Mouse (Mus musculus): ENCODE data around the gene Ankrd2. TPM values are rescaled to one million over a fixed set of nuclear protein-coding genes. Genes with fewer than 3 reads are reported as not detected.

Ankrd2 gene
- total and polyA plus RNA-seq, 3 experiments, result 0.20 to 0.42 TPM; not detected in 1

- Histone ChIP-seq H3K79me2 (replicated peaks; ENCODE audit: control insufficient read depth, insufficient read depth, low read length) (no peaks in the 10 kb centered on the region; the same call in 1 of the 2 replicates), H3K4me3 (no peak overlapping the region), H3K4me1 (ENCODE audit: control insufficient read depth, insufficient read depth, low read length) (peaks cover 18% of the 10 kb centered on the region), H3K36me3 (ENCODE audit: control insufficient read depth, insufficient read depth, low read length) (no peaks in the 10 kb centered on the region), H3K27ac (peak overlapping the region; percentile 45; the same call in 1 of the 2 replicates), H3K27me3 (ENCODE audit: control insufficient read depth, insufficient read depth, low read length) (no peaks in the 10 kb centered on the region), H3K9ac (ENCODE audit: low read depth, low read length) (no peak overlapping the region)
- 94% methylated on average over 7 of the region's 7 CpGs for WGBS
- intact Hi-C loops (cut with DNase I), result no loop called here
- TF ChIP-seq EP300 (IDR thresholded peaks at IDR 0.05; ENCODE audit: insufficient read depth, low read depth, low read length), result no peak
- no peak for TF ChIP-seq CTCF (IDR thresholded peaks at IDR 0.05)
- no peak for DNase-seq
Measured at GRCm38 (mm10) chr19:41994023-41994422, 41.8 kb upstream of the Ankrd2 start.

- H3K4me3 ChIP-seq, result no peak overlapping the region
- no peaks in the 10 kb centered on the region for H3K27me3 ChIP-seq (ENCODE audit: control insufficient read depth, insufficient read depth, low read length)
- intact Hi-C loops (cut with DNase I), result no loop called here
- peaks cover 25% of the 10 kb centered on the region for H3K4me1 ChIP-seq (ENCODE audit: control insufficient read depth, insufficient read depth, low read length)
- DNase-seq, result no peak
- no peaks in the 10 kb centered on the region; the same call in 1 of the 2 replicates for H3K36me3 ChIP-seq (ENCODE audit: control insufficient read depth, insufficient read depth, low read length)
- TF ChIP-seq POLR2A (IDR thresholded peaks at IDR 0.05; ENCODE audit: insufficient read depth, low read depth, low read length), result no peak
- no peak for TF ChIP-seq CTCF (IDR thresholded peaks at IDR 0.05)
- no peak for TF ChIP-seq EP300 (IDR thresholded peaks at IDR 0.05; ENCODE audit: insufficient read depth, low read depth, low read length)
- no peak overlapping the region for H3K9ac ChIP-seq (ENCODE audit: low read depth, low read length)
- H3K79me2 ChIP-seq (replicated peaks; ENCODE audit: control insufficient read depth, insufficient read depth, low read length), result no peaks in the 10 kb centered on the region; the same call in 1 of the 2 replicates
- WGBS, result 62% methylated on average over 1 of the region's 1 CpGs
- no peak overlapping the region for H3K27ac ChIP-seq
Measured at GRCm38 (mm10) chr19:41995483-41995882, 40.3 kb upstream of the Ankrd2 start.

GRCm38 (mm10) chr19:41997090-41997489 is 38.7 kb upstream of the Ankrd2 start:
- H3K4me1 ChIP-seq (ENCODE audit: control insufficient read depth, insufficient read depth, low read length), result peaks cover 36% of the 10 kb centered on the region
- WGBS, result 55% methylated on average over 10 of the region's 10 CpGs
- H3K27ac ChIP-seq, result peak overlapping the region; percentile 62
- intact Hi-C loops (cut with DNase I), result loop anchor here (2.0 kb wide), 1 partner anchor 14 kb away; no protein-coding TSS in a partner anchor
- no peaks in the 10 kb centered on the region; the same call in 1 of the 2 replicates for H3K79me2 ChIP-seq (replicated peaks; ENCODE audit: control insufficient read depth, insufficient read depth, low read length)
- DNase-seq, result no peak
- no peak overlapping the region for H3K9ac ChIP-seq (ENCODE audit: low read depth, low read length)
- H3K27me3 ChIP-seq (ENCODE audit: control insufficient read depth, insufficient read depth, low read length), result no peaks in the 10 kb centered on the region
- no peak for TF ChIP-seq EP300 (IDR thresholded peaks at IDR 0.05; ENCODE audit: insufficient read depth, low read depth, low read length)
- no peak for TF ChIP-seq POLR2A (IDR thresholded peaks at IDR 0.05; ENCODE audit: insufficient read depth, low read depth, low read length)
- no peak for TF ChIP-seq CTCF (IDR thresholded peaks at IDR 0.05)
- H3K36me3 ChIP-seq (ENCODE audit: control insufficient read depth, insufficient read depth, low read length), result no peaks in the 10 kb centered on the region; the same call in 1 of the 2 replicates
- H3K4me3 ChIP-seq, result no peak overlapping the region

- H3K4me1 ChIP-seq (ENCODE audit: control insufficient read depth, insufficient read depth, low read length), result peaks cover 32% of the 10 kb centered on the region
- TF ChIP-seq POLR2A (IDR thresholded peaks at IDR 0.05; ENCODE audit: insufficient read depth, low read depth, low read length), result no peak
- no peak for TF ChIP-seq EP300 (IDR thresholded peaks at IDR 0.05; ENCODE audit: insufficient read depth, low read depth, low read length)
- TF ChIP-seq CTCF (IDR thresholded peaks at IDR 0.05), result no peak
- WGBS, result 47% methylated on average over 9 of the region's 9 CpGs
- H3K9ac ChIP-seq (ENCODE audit: low read depth, low read length), result no peak overlapping the region
- H3K79me2 ChIP-seq (replicated peaks; ENCODE audit: control insufficient read depth, insufficient read depth, low read length), result no peaks in the 10 kb centered on the region; the same call in 1 of the 2 replicates
- H3K36me3 ChIP-seq (ENCODE audit: control insufficient read depth, insufficient read depth, low read length), result no peaks in the 10 kb centered on the region; the same call in 1 of the 2 replicates
- intact Hi-C loops (cut with DNase I), result no loop called here
- DNase-seq, result peak in 1 of 2 experiments; percentile 21
- no peak overlapping the region for H3K4me3 ChIP-seq
- H3K27ac ChIP-seq, result peak overlapping the region; percentile 26
- no peaks in the 10 kb centered on the region for H3K27me3 ChIP-seq (ENCODE audit: control insufficient read depth, insufficient read depth, low read length)
Measured at GRCm38 (mm10) chr19:41998770-41999548, 36.8 kb upstream of the Ankrd2 start.

- peaks cover 32% of the 10 kb centered on the region for H3K4me1 ChIP-seq (ENCODE audit: control insufficient read depth, insufficient read depth, low read length)
- peak overlapping the region; percentile 65 for H3K27ac ChIP-seq
- no peak overlapping the region for H3K9ac ChIP-seq (ENCODE audit: low read depth, low read length)
Measured at GRCm38 (mm10) chr19:41999688-42000283, 36.0 kb upstream of the Ankrd2 start.

More at GRCm38 (mm10) chr19:41999688-42000283, 36.0 kb upstream of the Ankrd2 start:
- intact Hi-C loops (cut with DNase I), result no loop called here
- peak in 1 of 2 experiments; percentile 54 for DNase-seq
- Histone ChIP-seq H3K79me2 (replicated peaks; ENCODE audit: control insufficient read depth, insufficient read depth, low read length) (no peaks in the 10 kb centered on the region; the same call in 1 of the 2 replicates), H3K27me3 (ENCODE audit: control insufficient read depth, insufficient read depth, low read length) (no peaks in the 10 kb centered on the region), H3K4me3 (no peak overlapping the region), H3K36me3 (ENCODE audit: control insufficient read depth, insufficient read depth, low read length) (no peaks in the 10 kb centered on the region; the same call in 1 of the 2 replicates)
- no peak for TF ChIP-seq CTCF (IDR thresholded peaks at IDR 0.05)
- no peak for TF ChIP-seq POLR2A (IDR thresholded peaks at IDR 0.05; ENCODE audit: insufficient read depth, low read depth, low read length)
- WGBS, result 55% methylated on average over 4 of the region's 4 CpGs

All from heart, adult 2 months (tissue).